Comparison of ENCODE assay signal across 21 mouse cellular contexts in the genomic region with DNA sequence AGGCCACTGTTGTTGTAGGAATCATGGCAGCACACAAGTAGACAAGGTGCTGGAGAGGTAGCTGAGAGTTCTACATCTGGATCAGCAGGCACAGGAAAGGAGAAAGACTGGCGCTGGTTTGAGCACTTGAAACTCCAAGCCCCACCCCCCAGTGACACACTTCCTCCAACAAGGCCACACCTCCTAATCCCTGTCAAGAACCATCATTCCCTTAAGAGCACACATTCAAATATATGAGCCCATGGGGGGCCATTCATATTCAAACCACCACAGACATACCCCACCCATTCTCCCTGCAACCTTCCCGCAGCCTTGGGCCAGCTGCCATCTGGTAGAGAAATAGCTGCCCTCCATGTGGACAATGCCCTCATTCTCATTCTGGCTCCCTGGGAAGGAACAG.
"Had no signal": no experiment of that assay in that cellular context is flagged by ENCODE, and none has a peak within 500 bp of the region (broad histone marks: within the 10 kb centered on the region; RNA-seq: fewer than 3 reads in every experiment).

No protein-coding gene starts in this region.

- H3K27ac ChIP-seq: kidney, postnatal 0 days; layer of hippocampus, adult 2 months; limb, embryonic 10.5 days; limb, embryonic 13.5 days; liver, embryonic 12.5 days; liver, embryonic 15.5 days; lung, embryonic 15.5 days; midbrain, embryonic 12.5 days; midbrain, embryonic 15.5 days; neural tube, embryonic 13.5 days; stomach, embryonic 15.5 days had no signal

- H3K9ac ChIP-seq: limb, embryonic 13.5 days; liver, embryonic 12.5 days; liver, embryonic 15.5 days; lung, embryonic 15.5 days; midbrain, embryonic 12.5 days; midbrain, embryonic 15.5 days; neural tube, embryonic 13.5 days; stomach, embryonic 15.5 days had no signal

- H3K4me1 ChIP-seq: limb, embryonic 10.5 days; limb, embryonic 13.5 days; liver, embryonic 12.5 days; liver, embryonic 15.5 days; lung, embryonic 15.5 days; midbrain, embryonic 15.5 days; stomach, embryonic 15.5 days had no signal

- H3K4me3 ChIP-seq: layer of hippocampus, adult 2 months; limb, embryonic 10.5 days; limb, embryonic 13.5 days; liver, embryonic 12.5 days; liver, embryonic 15.5 days; lung, embryonic 15.5 days; midbrain, embryonic 12.5 days; midbrain, embryonic 15.5 days; neural tube, embryonic 13.5 days; stomach, embryonic 15.5 days had no signal

- DNase-seq: kidney, adult 2 months; kidney, postnatal 25 days; layer of hippocampus, adult 9-11 months; liver; lung, adult 18-20 months; lung, postnatal 10 days; lung, postnatal 36 days; right cerebral cortex, postnatal 25 days; spleen, adult 18-20 months; thymus, postnatal 25 days had no signal

- H3K36me3 ChIP-seq: limb, embryonic 10.5 days; limb, embryonic 13.5 days; liver, embryonic 12.5 days; liver, embryonic 15.5 days; lung, embryonic 15.5 days; midbrain, embryonic 12.5 days; midbrain, embryonic 15.5 days; neural tube, embryonic 13.5 days; stomach, embryonic 15.5 days had no signal

- H3K9me3 ChIP-seq: limb, embryonic 10.5 days; limb, embryonic 13.5 days; liver, embryonic 12.5 days; liver, embryonic 15.5 days; lung, embryonic 15.5 days; midbrain, embryonic 12.5 days; midbrain, embryonic 15.5 days; neural tube, embryonic 13.5 days; stomach, embryonic 15.5 days had no signal

- H3K27me3 ChIP-seq: limb, embryonic 13.5 days; liver, embryonic 12.5 days; liver, embryonic 15.5 days; lung, embryonic 15.5 days; midbrain, embryonic 12.5 days; midbrain, embryonic 15.5 days; neural tube, embryonic 13.5 days; stomach, embryonic 15.5 days had no signal
